Mouse (Mus musculus) left cerebral cortex, adult 2 months (tissue): ENCODE data around the gene Mgp. TPM values are rescaled to one million over a fixed set of nuclear protein-coding genes. Genes with fewer than 3 reads are reported as not detected.
A peak's percentile ranks its signal among the peaks of the same experiment; 100 is the strongest.

Source experiments
- DNase-seq, 2 experiments: peaks; one replicate each; pipeline ENCODE4 v3.0.0; 2021 to 2022; ENCODE audit warnings: low spot score in 2 of 2, mixed read lengths in 1 of 2; ENCODE audit errors: extremely low spot score in 1 of 2
- H3K27ac ChIP-seq: fragments of 200-600 bp; 2 replicates; pipeline ENCODE4 v1.8.1; 2022
- H3K4me3 ChIP-seq: fragments of 200-600 bp; 2 replicates; pipeline ENCODE4 v1.8.1; 2022
- CTCF ChIP-seq: fragments of 200-600 bp; IDR thresholded peaks from 2 replicates; pipeline ENCODE4 v1.8.1; 2022; ENCODE audit warnings: antibody characterized with exemption, mild to moderate bottlenecking, moderate library complexity
- intact Hi-C: fragments of 180-260 bp; cut with DNase I; formaldehyde crosslinking; loops from one replicate; pipeline ENCODE4 v1.15.1; 2025
- total RNA-seq, 2 experiments: library from RNA; stranded (reverse); gene quantifications; 2 replicates each; pipeline ENCODE4 v1.2.3; 2021

The Mgp gene
- total RNA-seq, 2 experiments from 2014 or later: 32.9 to 47.1 TPM

DNA sequence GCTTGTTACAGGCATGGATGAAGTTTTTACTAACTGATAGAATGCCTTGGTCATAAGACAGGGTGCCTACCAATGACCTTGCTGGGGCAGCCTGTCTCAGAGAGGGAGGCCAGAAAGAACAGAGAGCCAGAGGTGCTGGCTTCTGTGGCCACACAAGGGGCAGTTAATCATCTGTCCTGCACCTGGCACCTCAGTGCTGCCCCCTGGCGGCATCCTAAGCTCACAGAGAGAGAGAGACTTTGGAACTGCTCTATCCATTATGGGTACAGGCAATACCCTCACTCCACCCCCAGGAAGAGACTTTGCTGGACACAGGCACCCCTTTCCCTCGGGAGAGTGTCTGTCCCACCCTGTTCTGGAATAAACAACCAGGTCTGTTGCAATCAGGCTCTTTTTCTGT lies 27.8 kb downstream of the Mgp start:
- no peak overlapping the region for H3K4me3 ChIP-seq
- peak; percentile 66 for TF ChIP-seq CTCF
- no peak overlapping the region for H3K27ac ChIP-seq
- DNase-seq: peak; percentile 29 to 36
- intact Hi-C loops: no loop called here

DNA sequence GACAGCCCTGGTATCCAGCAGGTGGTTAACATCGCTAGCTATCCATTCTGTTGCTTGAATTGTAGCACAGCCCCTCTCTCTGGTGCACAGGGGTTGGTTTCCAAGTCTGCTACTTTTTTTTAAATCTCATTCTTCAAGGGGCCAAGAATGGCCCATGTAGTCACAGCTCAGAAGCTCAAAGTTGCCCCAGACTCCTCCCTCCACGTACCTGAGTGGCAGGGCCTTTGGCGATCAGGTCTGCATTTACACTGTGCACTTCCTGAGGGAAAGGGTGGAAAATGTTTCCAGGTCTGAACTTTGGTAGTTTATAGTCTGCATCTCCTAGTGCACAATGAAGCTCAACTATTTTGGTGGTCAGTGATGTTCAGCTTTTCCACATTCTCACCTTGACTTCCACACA lies 28.4 kb downstream of the Mgp start:
- no peak overlapping the region for H3K4me3 ChIP-seq
- no peak for DNase-seq
- H3K27ac ChIP-seq: no peak overlapping the region
- no peak for TF ChIP-seq CTCF
- intact Hi-C loops: no loop called here

DNA sequence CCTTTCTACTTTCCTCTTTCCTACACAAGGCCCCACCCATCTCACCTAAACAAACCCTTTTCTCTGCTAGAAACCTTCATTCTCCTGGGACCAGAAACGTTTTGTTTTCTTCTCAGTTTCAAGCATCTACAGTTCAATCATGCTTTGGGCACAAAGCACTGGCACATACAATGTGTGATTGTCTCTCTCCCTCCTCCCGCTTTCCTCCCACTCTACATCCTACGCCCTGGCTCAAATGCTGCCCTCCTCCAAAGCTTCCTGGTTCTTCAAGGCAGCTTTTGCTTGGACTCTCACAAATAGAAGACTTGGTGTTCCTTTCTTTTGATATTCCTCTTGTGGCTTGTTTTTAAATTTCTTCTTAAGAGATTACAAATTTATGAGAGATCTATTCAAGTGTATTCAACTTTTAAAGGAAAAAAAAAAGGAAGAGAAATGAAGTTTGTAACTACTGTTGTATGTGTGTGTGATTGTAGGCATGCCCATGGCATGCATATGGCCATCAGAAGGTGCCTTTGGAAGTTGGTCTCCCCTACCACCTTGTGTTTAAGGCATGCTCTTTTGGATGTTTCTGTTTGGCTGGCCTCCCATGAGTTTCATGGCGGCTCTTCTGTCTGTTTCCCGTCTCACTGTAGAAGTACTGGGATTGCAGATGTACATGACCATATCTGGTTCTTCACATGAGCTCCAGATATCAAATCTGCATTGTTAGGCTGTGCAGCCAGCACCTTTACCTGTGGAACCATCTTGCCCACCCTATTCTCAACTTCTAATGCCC lies 29.7 kb downstream of the Mgp start:
- intact Hi-C loops: no loop called here
- TF ChIP-seq CTCF: no peak
- Histone ChIP-seq H3K27ac (peak overlapping the region; percentile 63), H3K4me3 (no peak overlapping the region)
- DNase-seq: no peak

DNA sequence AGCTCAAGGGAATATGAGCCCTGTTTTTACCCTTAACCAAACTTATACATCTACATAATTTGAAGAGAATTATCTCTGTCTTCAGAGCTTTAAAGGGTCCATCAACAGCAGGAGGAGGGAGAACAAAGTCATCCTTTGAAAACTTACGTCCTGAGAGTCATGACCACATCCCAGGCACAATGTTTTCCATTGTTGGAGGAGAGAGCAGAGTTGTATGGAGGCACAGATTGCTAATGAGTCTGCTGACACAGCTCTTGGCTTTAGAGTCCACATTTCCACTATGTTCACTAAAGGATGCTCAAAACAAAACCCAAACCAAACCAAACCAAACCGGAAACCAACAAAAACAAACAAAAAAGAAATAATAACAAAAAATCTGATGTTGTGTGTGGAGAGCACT lies 30.7 kb downstream of the Mgp start:
- DNase-seq: no peak
- intact Hi-C loops: no loop called here
- H3K4me3 ChIP-seq: no peak overlapping the region
- TF ChIP-seq CTCF: no peak
- no peak overlapping the region; the same call in 1 of the 2 replicates for H3K27ac ChIP-seq

DNA sequence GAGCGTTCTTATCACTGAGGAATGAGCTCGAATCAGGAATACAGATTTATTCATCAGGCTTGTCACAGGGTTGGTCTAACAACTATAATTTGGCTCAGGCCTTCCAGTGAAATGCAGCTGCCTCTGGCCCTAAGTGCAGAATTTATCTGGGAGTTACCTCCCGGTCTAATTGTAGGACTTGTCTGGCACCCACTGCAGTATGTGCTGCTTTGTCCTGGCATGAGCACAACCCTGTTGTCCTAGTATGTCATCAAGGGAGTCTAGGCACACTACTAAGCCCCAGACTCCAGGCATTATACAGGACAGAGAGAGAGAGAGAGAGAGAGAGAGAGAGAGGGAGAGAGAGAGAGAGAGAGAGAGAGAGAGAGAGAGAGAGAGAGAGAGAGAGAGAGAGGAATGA lies 38.3 kb downstream of the Mgp start:
- DNase-seq: no peak
- Histone ChIP-seq H3K27ac (no peak overlapping the region), H3K4me3 (no peak overlapping the region)
- intact Hi-C loops: no loop called here
- TF ChIP-seq CTCF: no peak

DNA sequence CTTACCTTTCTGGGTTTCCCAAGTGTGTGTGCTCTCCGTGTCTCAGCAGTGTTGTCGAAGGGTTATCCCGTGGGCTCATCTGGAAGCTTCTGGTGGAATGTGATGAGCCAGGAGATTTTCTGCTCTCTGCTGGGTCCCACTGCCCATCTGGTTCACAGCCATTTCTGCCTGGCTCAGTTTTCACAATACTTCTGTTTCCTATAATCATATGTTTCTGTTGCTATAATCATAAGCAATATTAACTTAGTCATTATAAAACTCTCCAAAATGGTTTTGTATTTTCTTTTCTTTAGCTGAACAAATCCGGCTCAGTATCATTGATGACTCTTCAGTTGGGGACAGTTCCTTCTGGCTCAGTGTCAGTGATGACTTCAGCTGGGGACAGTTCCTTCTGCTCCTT lies 40.3 kb downstream of the Mgp start, which contains the start of gene Smco3:
Smco3 (minus strand) TSS at position 101 of the 400 bp plus-strand sequence.
- no peak for DNase-seq
- no peak for TF ChIP-seq CTCF
- Histone ChIP-seq H3K4me3 (peak within 1 kb of the TSS; percentile 28), H3K27ac (peak within 1 kb of the TSS; percentile 55; the same call in 1 of the 2 replicates)
- intact Hi-C loops: loop anchor here (2.0 kb wide), 1 partner anchor 17 kb away; no protein-coding TSS in a partner anchor

DNA sequence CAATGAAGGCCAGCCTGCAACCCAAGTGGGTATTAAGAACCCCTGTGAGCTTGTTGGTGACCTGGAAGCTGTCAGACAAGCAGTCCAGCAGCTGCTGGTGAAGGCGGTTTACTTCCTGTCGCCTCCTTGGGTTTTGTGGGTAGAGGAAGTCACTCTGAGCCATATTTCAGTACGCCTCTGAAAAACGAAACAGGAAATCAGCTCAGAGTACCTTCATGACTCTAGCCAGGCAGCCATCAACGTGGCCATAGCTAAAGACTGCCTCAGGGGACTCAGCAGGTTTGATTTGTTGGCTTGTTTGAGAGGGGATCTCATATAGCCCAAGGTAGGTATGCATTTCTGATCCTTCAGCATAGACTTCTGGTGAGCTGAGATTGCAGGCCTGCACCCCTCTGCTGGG lies 43.9 kb downstream of the Mgp start:
- intact Hi-C loops: no loop called here
- no peak overlapping the region for H3K27ac ChIP-seq
- DNase-seq: no peak
- H3K4me3 ChIP-seq: no peak overlapping the region
- TF ChIP-seq CTCF: no peak

DNA sequence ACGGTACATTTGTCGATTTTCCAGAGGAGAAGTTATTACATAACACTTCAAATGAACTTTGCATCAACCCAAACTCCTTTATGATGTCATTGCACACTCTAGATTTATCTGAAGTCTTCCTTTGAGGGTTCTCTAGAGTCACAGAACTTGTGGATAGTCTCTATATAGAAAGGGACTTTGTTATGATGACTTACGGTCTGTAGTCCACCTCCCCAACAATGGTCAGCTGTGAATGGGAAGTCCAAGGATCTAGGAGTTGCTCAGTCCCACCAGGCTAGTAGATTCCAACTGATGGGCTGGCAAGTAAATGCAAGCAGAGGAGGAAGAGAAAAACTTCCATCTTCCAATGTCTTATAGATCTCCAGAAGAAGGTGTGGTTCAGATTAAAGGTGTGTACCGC lies 46.9 kb downstream of the Mgp start:
- intact Hi-C loops: loop anchor here (1.0 to 10.0 kb wide), 2 partner anchors 20 to 1814 kb away; partner anchors contain the start of genes Ddx47 and H2afj
- H3K4me3 ChIP-seq: peak overlapping the region; percentile 45
- no peak for DNase-seq
- peak overlapping the region; percentile 98 for H3K27ac ChIP-seq
- TF ChIP-seq CTCF: no peak

DNA sequence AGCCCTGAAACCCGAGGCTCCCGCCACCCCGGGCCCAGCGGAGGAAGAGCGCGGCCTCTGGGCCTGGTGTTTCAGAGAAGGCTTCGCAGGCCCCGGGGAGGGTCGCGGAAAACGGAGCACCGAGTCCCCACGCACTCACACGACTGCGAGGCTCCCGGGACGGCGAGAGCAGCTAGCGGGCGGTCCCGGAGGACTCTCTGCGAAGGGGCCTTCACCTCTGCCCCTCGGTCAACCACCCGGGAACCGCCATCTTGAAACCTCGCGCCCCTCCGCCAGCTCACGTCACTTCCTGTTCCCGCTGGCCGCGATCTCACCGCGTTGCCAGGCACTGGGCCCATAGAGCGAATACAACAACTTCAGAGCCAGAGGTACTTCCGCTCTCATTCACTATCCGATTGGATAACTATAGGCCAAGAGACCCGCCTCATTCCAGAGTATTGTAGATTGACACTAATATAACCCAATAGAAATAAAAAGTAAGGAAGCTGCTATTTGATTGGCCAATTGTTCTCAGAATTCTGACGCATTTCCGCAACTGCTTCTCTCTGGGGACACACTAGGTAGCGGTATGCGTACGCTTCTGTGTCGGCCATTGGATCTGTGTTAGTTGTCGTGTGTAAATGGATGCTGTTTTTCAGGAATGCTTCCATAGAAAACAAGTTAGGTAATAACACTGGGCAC lies 47.6 kb downstream of the Mgp start, which contains the start of gene Wbp11:
Wbp11 (minus strand) TSS at position 353 of the 681 bp plus-strand sequence.
- TF ChIP-seq CTCF: peak; percentile 14
- Histone ChIP-seq H3K27ac (peak within 1 kb of the TSS; percentile 98), H3K4me3 (peak within 1 kb of the TSS; percentile 79)
- intact Hi-C loops: loop anchor here (1.0 to 10.0 kb wide), 3 partner anchors 20 to 1813 kb away; partner anchors contain the start of genes Ddx47, H2afj and Hist4h4
- DNase-seq: peak; percentile 95

DNA sequence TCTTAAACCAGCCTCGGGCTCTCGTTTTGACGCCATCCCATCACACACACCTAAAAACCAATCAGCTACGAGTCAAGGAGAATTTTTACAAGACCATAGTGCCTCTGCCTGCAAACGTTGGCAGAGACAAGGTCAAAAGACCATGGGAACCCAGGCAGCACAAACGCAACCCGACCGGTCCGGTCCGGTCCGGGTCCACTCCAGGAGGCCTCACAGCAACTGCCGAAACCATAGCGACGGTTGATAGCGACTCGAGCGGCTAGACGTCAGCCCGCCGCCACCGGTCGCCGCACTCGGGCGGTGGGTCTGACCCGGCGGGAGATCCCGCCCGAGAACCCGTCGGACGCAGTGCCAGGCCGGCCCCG lies 48.1 kb downstream of the Mgp start, which contains the start of gene BC049715:
BC049715 (plus strand) TSS at position 111 of the 365 bp plus-strand sequence.
- H3K27ac ChIP-seq: peak within 1 kb of the TSS; percentile 98
- H3K4me3 ChIP-seq: peak within 1 kb of the TSS; percentile 79
- intact Hi-C loops: loop anchor here (1.0 to 10.0 kb wide), 2 partner anchors 23 to 1813 kb away; partner anchors contain the start of genes Ddx47 and Hist4h4
- DNase-seq: no peak
- no peak for TF ChIP-seq CTCF

DNA sequence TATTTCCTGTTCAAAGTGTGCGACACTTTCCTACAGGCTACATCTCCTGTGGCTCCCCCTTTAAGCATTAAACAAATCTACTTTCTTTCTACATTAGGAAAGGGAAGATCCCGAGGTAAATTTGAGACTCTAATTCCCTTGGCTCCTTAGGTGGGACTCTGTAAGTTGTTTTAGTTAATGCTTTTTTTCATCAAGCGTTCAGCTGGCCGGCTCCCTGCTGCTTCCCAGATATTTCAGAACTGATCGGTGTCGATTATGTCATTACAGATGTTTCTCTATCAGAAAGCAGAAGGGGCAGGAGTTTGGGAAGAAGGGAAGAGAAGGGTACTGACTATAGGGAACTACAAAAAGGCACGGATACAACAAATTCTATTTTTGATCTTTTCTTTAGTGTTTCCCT lies 48.5 kb downstream of the Mgp start:
- no peak for TF ChIP-seq CTCF
- peak overlapping the region; percentile 79 for H3K4me3 ChIP-seq
- intact Hi-C loops: loop anchor here (1.0 to 10.0 kb wide), 2 partner anchors 23 to 1812 kb away; partner anchors contain the start of genes Ddx47 and Hist4h4
- DNase-seq: no peak
- peak overlapping the region; percentile 95; the same call in 1 of the 2 replicates for H3K27ac ChIP-seq

DNA sequence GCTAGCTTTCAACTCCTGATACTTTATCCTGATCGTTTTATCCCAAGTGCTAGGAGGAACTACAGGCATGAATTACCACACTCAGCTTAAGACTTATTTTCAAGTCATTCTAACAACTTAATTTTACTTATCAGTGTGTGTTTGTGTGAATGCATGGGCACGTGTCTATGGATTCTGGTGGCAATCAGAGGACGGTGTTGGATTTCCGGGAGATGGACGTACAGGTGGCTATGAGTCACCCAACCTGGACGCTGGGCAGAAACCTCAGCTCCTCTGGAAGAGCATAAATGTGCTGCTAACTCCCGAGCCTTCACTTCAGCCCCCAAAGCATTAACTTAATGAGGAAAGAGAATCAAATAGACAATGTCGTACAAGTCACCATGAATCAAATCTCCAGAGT lies 50.6 kb downstream of the Mgp start:
- H3K4me3 ChIP-seq: no peak overlapping the region
- TF ChIP-seq CTCF: no peak
- DNase-seq: no peak
- intact Hi-C loops: loop anchor here (10.0 kb wide), 1 partner anchor 1810 kb away; the partner anchor contains the start of gene Ddx47
- no peak overlapping the region for H3K27ac ChIP-seq

Other genes with a start within 250 kb of the Mgp start
- gene Plbd1, start 213.9 kb downstream of the Mgp start, total RNA-seq: under 1 TPM in 1 of 2 experiments, not detected in 1; 0.45 TPM
- gene Gucy2c, start 94.1 kb downstream of the Mgp start, total RNA-seq: under 1 TPM; 0.38 to 0.40 TPM
- 10 to 100 TPM in 1 of 2 experiments, 1 to 10 TPM in 1; 8.2 to 10.4 TPM for gene Hist4h4, start 71.4 kb downstream of the Mgp start, total RNA-seq
- 10 to 100 TPM; 54.7 to 59.1 TPM for gene H2afj, start 67.6 kb downstream of the Mgp start, total RNA-seq
- 1 to 10 TPM; 2.4 to 3.9 TPM for gene BC049715, start 48.2 kb downstream of the Mgp start, total RNA-seq
- gene Wbp11, start 47.6 kb downstream of the Mgp start, total RNA-seq: 100 to 1,000 TPM; 114 to 116 TPM
- gene Smco3, start 40.4 kb downstream of the Mgp start, total RNA-seq: 1 to 10 TPM; 4.2 to 4.4 TPM
- not detected for gene Art4, start 18.1 kb downstream of the Mgp start, total RNA-seq
- under 1 TPM in 1 of 2 experiments, not detected in 1; 0.35 TPM for gene Erp27, start 46.4 kb upstream of the Mgp start, total RNA-seq
- gene Pde6h, start 48.0 kb upstream of the Mgp start, total RNA-seq: 1 to 10 TPM; 1.6 to 3.0 TPM
- 10 to 100 TPM; 10.2 to 13.0 TPM for gene Arhgdib, start 66.1 kb upstream of the Mgp start, total RNA-seq